Mouse (Mus musculus) limb, embryonic 14.5 days (tissue): ENCODE results near the gene Olfr671. TPM values are rescaled to one million over a fixed set of nuclear protein-coding genes. Genes with fewer than 3 reads are reported as not detected.

Experiments
- ATAC-seq: fragments of 200-750 bp; cut with Nextera tagmentation; 2 replicates; pipeline ENCODE4 v1.8.0; 2017; ENCODE audit warnings: low read depth, moderate number of reproducible peaks, moderate TSS enrichment; ENCODE audit not compliant: low FRiP score
- DNase-seq: peaks from one replicate; pipeline ENCODE4 v3.0.0-alpha.2; 2015; ENCODE audit warnings: low spot score
- H3K27ac ChIP-seq: fragments of 300-500 bp; sonication (generic); replicated peaks from 2 replicates; pipeline ENCODE4 v1.5.1; 2014; ENCODE audit warnings: low read depth, mild to moderate bottlenecking, low read length, moderate library complexity, mixed read lengths
- H3K27me3 ChIP-seq: fragments of 300-500 bp; sonication (generic); 2 replicates; pipeline ENCODE4 v1.6.1; 2014; ENCODE audit warnings: low read length, mixed read lengths; ENCODE audit not compliant: control insufficient read depth, insufficient read depth
- H3K36me3 ChIP-seq: fragments of 300-500 bp; sonication (generic); 2 replicates; pipeline ENCODE4 v1.6.1; 2014; ENCODE audit warnings: mild to moderate bottlenecking, low read length, moderate library complexity, mixed read lengths; ENCODE audit not compliant: control insufficient read depth, insufficient read depth
- H3K4me1 ChIP-seq: fragments of 300-500 bp; sonication (generic); 2 replicates; pipeline ENCODE4 v1.6.1; 2014; ENCODE audit warnings: antibody characterized with exemption, low read length, mixed read lengths; ENCODE audit not compliant: control insufficient read depth, insufficient read depth
- H3K4me2 ChIP-seq: fragments of 300-500 bp; sonication (generic); replicated peaks from 2 replicates; pipeline ENCODE4 v1.6.1; 2014; ENCODE audit warnings: low read depth, mild to moderate bottlenecking, low read length, moderate library complexity; ENCODE audit not compliant: severe bottlenecking
- H3K4me3 ChIP-seq: fragments of 300-500 bp; sonication (generic); replicated peaks from 2 replicates; pipeline ENCODE4 v1.5.1; 2014; ENCODE audit warnings: low read length
- H3K9ac ChIP-seq: fragments of 300-500 bp; sonication (generic); 2 replicates; pipeline ENCODE4 v1.6.1; 2014; ENCODE audit warnings: mild to moderate bottlenecking, low read depth, low read length, moderate library complexity; ENCODE audit not compliant: severe bottlenecking
- H3K9me3 ChIP-seq: fragments of 300-500 bp; sonication (generic); 2 replicates; pipeline ENCODE4 v1.6.1; 2016; ENCODE audit warnings: low read length; ENCODE audit not compliant: control insufficient read depth
- POLR2A ChIP-seq: fragments of 200-500 bp; IDR thresholded peaks from 2 replicates; pipeline ENCODE4 v1.8.0; 2012; ENCODE audit warnings: inconsistent platforms, mild to moderate bottlenecking, moderate library complexity, borderline replicate concordance; ENCODE audit not compliant: insufficient read depth, insufficient read length; ENCODE audit errors: extremely low read depth
- WGBS: fragments of 180-500 bp; shearing (Covaris S2); extraction: QIAGEN DNeasy Blood & Tissue Kit; methylation state at CpG from one replicate; pipeline ENCODE4 v1.1.7; 2014; 5-methylcytosine and 5-hydroxymethylcytosine counted together
- polyA plus RNA-seq, 2 experiments: library from polyadenylated mRNA; depleted of rRNA in 1 of 2; stranded (reverse) in 1 of 2; unstranded in 1 of 2; fragments of >200 nt; fragmentation: Nextera tagmentation in 1 of 2; extraction: Ambion mirVana in 1 of 2; gene quantifications; 2 replicates each; pipeline versions ENCODE4 v1.2.1 to v1.2.3; 2012 to 2014

Gene Olfr671
- polyA plus RNA-seq, 2 experiments, result not detected

GRCm38 (mm10) chr7:104933940-104934339 is 45.0 kb downstream of the Olfr671 start, which contains the start of gene Olfr669:
Gene Olfr669 (plus strand): TSS chr7:104934240.
- no peaks in the 10 kb centered on the region for H3K27me3 ChIP-seq
- no peaks in the 10 kb centered on the region for H3K9me3 ChIP-seq
- H3K27ac ChIP-seq, result no peak within 1 kb of the TSS
- 74% methylated on average over 1 of the region's 1 CpGs for WGBS
- ATAC-seq (no peak), DNase-seq (no peak)
- TF ChIP-seq POLR2A, result no peak
- no peak within 1 kb of the TSS for H3K9ac ChIP-seq
- no peak within 1 kb of the TSS for H3K4me3 ChIP-seq
- no peaks in the 10 kb centered on the region for H3K4me1 ChIP-seq
- no peaks in the 10 kb centered on the region for H3K36me3 ChIP-seq
- H3K4me2 ChIP-seq, result no peak within 1 kb of the TSS

GRCm38 (mm10) chr7:104927957-104928356 is 51.0 kb downstream of the Olfr671 start, which contains the start of gene Olfr668:
Gene Olfr668 (minus strand): TSS chr7:104928057.
- 73% methylated on average over 1 of the region's 1 CpGs for WGBS
- no peaks in the 10 kb centered on the region for H3K9me3 ChIP-seq
- no peak within 1 kb of the TSS for H3K4me3 ChIP-seq
- no peak for TF ChIP-seq POLR2A
- H3K4me1 ChIP-seq, result no peaks in the 10 kb centered on the region
- H3K9ac ChIP-seq, result no peak within 1 kb of the TSS
- H3K27ac ChIP-seq, result no peak within 1 kb of the TSS
- no peaks in the 10 kb centered on the region for H3K36me3 ChIP-seq
- no peak within 1 kb of the TSS for H3K4me2 ChIP-seq
- DNase-seq (no peak), ATAC-seq (no peak)
- no peaks in the 10 kb centered on the region for H3K27me3 ChIP-seq

Other genes starting within 250 kb of the Olfr671 start
- gene Usp17le, start 201.7 kb downstream of the Olfr671 start, polyA plus RNA-seq (2012; rRNA removed), result not detected in 2 replicates
- not detected in 2 replicates for gene Usp17le, start 201.7 kb downstream of the Olfr671 start, polyA plus RNA-seq (2014; fragmentation: Nextera tagmentation; extraction: Ambion mirVana)
- not detected in 2 replicates for gene Usp17lb, start 136.5 kb downstream of the Olfr671 start, polyA plus RNA-seq (2012; rRNA removed)
- gene Usp17lb, start 136.5 kb downstream of the Olfr671 start, polyA plus RNA-seq (2014; fragmentation: Nextera tagmentation; extraction: Ambion mirVana), result not detected in 2 replicates
- gene Usp17la, start 122.1 kb downstream of the Olfr671 start, polyA plus RNA-seq (2012; rRNA removed), result not detected in 2 replicates
- gene Usp17la, start 122.1 kb downstream of the Olfr671 start, polyA plus RNA-seq (2014; fragmentation: Nextera tagmentation; extraction: Ambion mirVana), result not detected in 2 replicates
- not detected in 2 replicates for gene Olfr665, start 101.1 kb downstream of the Olfr671 start, polyA plus RNA-seq (2012; rRNA removed)
- not detected in 2 replicates for gene Olfr665, start 101.1 kb downstream of the Olfr671 start, polyA plus RNA-seq (2014; fragmentation: Nextera tagmentation; extraction: Ambion mirVana)
- not detected in 2 replicates for gene Olfr666, start 83.2 kb downstream of the Olfr671 start, polyA plus RNA-seq (2012; rRNA removed)
- gene Olfr666, start 83.2 kb downstream of the Olfr671 start, polyA plus RNA-seq (2014; fragmentation: Nextera tagmentation; extraction: Ambion mirVana), result not detected in 2 replicates
- gene Olfr667, start 57.6 kb downstream of the Olfr671 start, polyA plus RNA-seq (2012; rRNA removed), result not detected in 2 replicates
- gene Olfr667, start 57.6 kb downstream of the Olfr671 start, polyA plus RNA-seq (2014; fragmentation: Nextera tagmentation; extraction: Ambion mirVana), result not detected in 2 replicates
- not detected in 2 replicates for gene Olfr668, start 51.1 kb downstream of the Olfr671 start, polyA plus RNA-seq (2012; rRNA removed)
- not detected in 2 replicates for gene Olfr668, start 51.1 kb downstream of the Olfr671 start, polyA plus RNA-seq (2014; fragmentation: Nextera tagmentation; extraction: Ambion mirVana)
- 0.10 TPM in 1 of 2 replicates, not detected in the other for gene Olfr669, start 44.9 kb downstream of the Olfr671 start, polyA plus RNA-seq (2012; rRNA removed)
- not detected in 2 replicates for gene Olfr669, start 44.9 kb downstream of the Olfr671 start, polyA plus RNA-seq (2014; fragmentation: Nextera tagmentation; extraction: Ambion mirVana)
- not detected in 2 replicates for gene Olfr670, start 16.5 kb downstream of the Olfr671 start, polyA plus RNA-seq (2012; rRNA removed)
- gene Olfr670, start 16.5 kb downstream of the Olfr671 start, polyA plus RNA-seq (2014; fragmentation: Nextera tagmentation; extraction: Ambion mirVana), result 0.07 and 0.14 TPM in 2 replicates
- gene Olfr672, start 22.9 kb upstream of the Olfr671 start, polyA plus RNA-seq (2012; rRNA removed), result not detected in 2 replicates
- gene Olfr672, start 22.9 kb upstream of the Olfr671 start, polyA plus RNA-seq (2014; fragmentation: Nextera tagmentation; extraction: Ambion mirVana), result not detected in 2 replicates
- gene Olfr675, start 49.3 kb upstream of the Olfr671 start, polyA plus RNA-seq (2012; rRNA removed), result not detected in 2 replicates
- gene Olfr675, start 49.3 kb upstream of the Olfr671 start, polyA plus RNA-seq (2014; fragmentation: Nextera tagmentation; extraction: Ambion mirVana), result not detected in 2 replicates
- gene Olfr676, start 53.6 kb upstream of the Olfr671 start, polyA plus RNA-seq (2012; rRNA removed), result not detected in 2 replicates
- gene Olfr676, start 53.6 kb upstream of the Olfr671 start, polyA plus RNA-seq (2014; fragmentation: Nextera tagmentation; extraction: Ambion mirVana), result not detected in 2 replicates
- gene Olfr677, start 72.2 kb upstream of the Olfr671 start, polyA plus RNA-seq (2012; rRNA removed), result not detected in 2 replicates
- not detected in 2 replicates for gene Olfr677, start 72.2 kb upstream of the Olfr671 start, polyA plus RNA-seq (2014; fragmentation: Nextera tagmentation; extraction: Ambion mirVana)
- gene Olfr678, start 85.3 kb upstream of the Olfr671 start, polyA plus RNA-seq (2012; rRNA removed), result not detected in 2 replicates
- not detected in 2 replicates for gene Olfr678, start 85.3 kb upstream of the Olfr671 start, polyA plus RNA-seq (2014; fragmentation: Nextera tagmentation; extraction: Ambion mirVana)
- not detected in 2 replicates for gene Olfr679, start 102.1 kb upstream of the Olfr671 start, polyA plus RNA-seq (2012; rRNA removed)
- not detected in 2 replicates for gene Olfr679, start 102.1 kb upstream of the Olfr671 start, polyA plus RNA-seq (2014; fragmentation: Nextera tagmentation; extraction: Ambion mirVana)
- not detected in 2 replicates for gene Olfr680-ps1, start 113.7 kb upstream of the Olfr671 start, polyA plus RNA-seq (2012; rRNA removed)
- not detected in 2 replicates for gene Olfr680-ps1, start 113.7 kb upstream of the Olfr671 start, polyA plus RNA-seq (2014; fragmentation: Nextera tagmentation; extraction: Ambion mirVana)
- gene Olfr681, start 137.7 kb upstream of the Olfr671 start, polyA plus RNA-seq (2012; rRNA removed), result not detected in 2 replicates
- not detected in 2 replicates for gene Olfr681, start 137.7 kb upstream of the Olfr671 start, polyA plus RNA-seq (2014; fragmentation: Nextera tagmentation; extraction: Ambion mirVana)
- gene Olfr683, start 167.9 kb upstream of the Olfr671 start, polyA plus RNA-seq (2012; rRNA removed), result not detected in 2 replicates
- gene Olfr683, start 167.9 kb upstream of the Olfr671 start, polyA plus RNA-seq (2014; fragmentation: Nextera tagmentation; extraction: Ambion mirVana), result not detected in 2 replicates
- not detected in 2 replicates for gene Olfr684, start 184.5 kb upstream of the Olfr671 start, polyA plus RNA-seq (2012; rRNA removed)
- not detected in 2 replicates for gene Olfr684, start 184.5 kb upstream of the Olfr671 start, polyA plus RNA-seq (2014; fragmentation: Nextera tagmentation; extraction: Ambion mirVana)
- gene Olfr685, start 206.9 kb upstream of the Olfr671 start, polyA plus RNA-seq (2012; rRNA removed), result not detected in 2 replicates
- not detected in 2 replicates for gene Olfr685, start 206.9 kb upstream of the Olfr671 start, polyA plus RNA-seq (2014; fragmentation: Nextera tagmentation; extraction: Ambion mirVana)
- gene Olfr686, start 228.4 kb upstream of the Olfr671 start, polyA plus RNA-seq (2012; rRNA removed), result not detected in 2 replicates
- gene Olfr686, start 228.4 kb upstream of the Olfr671 start, polyA plus RNA-seq (2014; fragmentation: Nextera tagmentation; extraction: Ambion mirVana), result not detected in 2 replicates